23 mouse cellular contexts compared by ENCODE assay signal in genomic region chr15:82822347-82822746, GRCm38 (mm10). TPM values are rescaled to one million over a fixed set of nuclear protein-coding genes. Genes with fewer than 3 reads are reported as not detected.
A peak's percentile ranks its signal among the peaks of the same experiment; 100 is the strongest.
DNase-seq lines count a peak whose midpoint lies in the region; ATAC-seq and TF ChIP-seq lines count a peak whose summit lies in the region.
"Had no signal": no experiment of that assay in that cellular context is flagged by ENCODE, and none has a peak within 500 bp of the region (broad histone marks: within the 10 kb centered on the region; RNA-seq: fewer than 3 reads in every experiment).

No protein-coding gene starts in this region.

- no peak for TF ChIP-seq POLR2A in brain, embryonic 14.5 days (IDR thresholded peaks at IDR 0.05; ENCODE audit: borderline replicate concordance, extremely low read depth, insufficient read depth, insufficient read length, poor library complexity, severe bottlenecking)

- H3K27ac ChIP-seq in forebrain, embryonic 14.5 days (ENCODE audit: low read depth, low read length): no peak overlapping the region
- no peak overlapping the region for H3K27ac ChIP-seq in forebrain, embryonic 11.5 days (ENCODE audit: low read depth, low read length)
- no peak overlapping the region for H3K27ac ChIP-seq in midbrain, embryonic 11.5 days (ENCODE audit: low read depth, low read length)
- H3K27ac ChIP-seq in midbrain, embryonic 10.5 days (replicated peaks): no peak overlapping the region
- no peak overlapping the region for H3K27ac ChIP-seq in hindbrain, embryonic 16.5 days (ENCODE audit: low read depth, low read length)
- H3K27ac ChIP-seq: embryonic facial prominence, embryonic 10.5 days; embryonic facial prominence, embryonic 12.5 days had no signal

- H3K4me1 ChIP-seq in forebrain, embryonic 14.5 days (ENCODE audit: control insufficient read depth, insufficient read depth, low read length): no peaks in the 10 kb centered on the region
- H3K4me1 ChIP-seq in forebrain, embryonic 11.5 days (replicated peaks; ENCODE audit: control insufficient read depth, insufficient read depth, low read length): peaks cover 2% of the 10 kb centered on the region; the same call in 1 of the 2 replicates
- no peaks in the 10 kb centered on the region for H3K4me1 ChIP-seq in midbrain, embryonic 11.5 days (ENCODE audit: control insufficient read depth, insufficient read depth, low read length)
- no peaks in the 10 kb centered on the region for H3K4me1 ChIP-seq in midbrain, embryonic 10.5 days
- H3K4me1 ChIP-seq in hindbrain, embryonic 16.5 days (ENCODE audit: control insufficient read depth, insufficient read depth, low read depth, low read length): no peaks in the 10 kb centered on the region

- H3K9ac ChIP-seq in forebrain, embryonic 14.5 days (ENCODE audit: low read length): no peak overlapping the region
- H3K9ac ChIP-seq in forebrain, embryonic 11.5 days (ENCODE audit: low read length): no peak overlapping the region
- no peak overlapping the region for H3K9ac ChIP-seq in midbrain, embryonic 11.5 days (ENCODE audit: low read length)
- no peak overlapping the region for H3K9ac ChIP-seq in hindbrain, embryonic 16.5 days (ENCODE audit: low read depth, low read length)
- H3K9ac ChIP-seq: embryonic facial prominence, embryonic 12.5 days had no signal

- H3K9me3 ChIP-seq in forebrain, embryonic 14.5 days (replicated peaks; ENCODE audit: control insufficient read depth, low read length): no peaks in the 10 kb centered on the region
- H3K9me3 ChIP-seq in forebrain, embryonic 11.5 days (ENCODE audit: control insufficient read depth, low read length): no peaks in the 10 kb centered on the region
- H3K9me3 ChIP-seq in midbrain, embryonic 11.5 days (ENCODE audit: control insufficient read depth, low read length): no peaks in the 10 kb centered on the region
- no peaks in the 10 kb centered on the region for H3K9me3 ChIP-seq in midbrain, embryonic 10.5 days (replicated peaks)
- no peaks in the 10 kb centered on the region for H3K9me3 ChIP-seq in hindbrain, embryonic 16.5 days (ENCODE audit: control insufficient read depth, low read length)
- H3K9me3 ChIP-seq: embryonic facial prominence, embryonic 10.5 days; embryonic facial prominence, embryonic 12.5 days had no signal

- no peak for ATAC-seq in forebrain, embryonic 14.5 days
- ATAC-seq in forebrain, embryonic 11.5 days (replicated peaks; ENCODE audit: low FRiP score): no peak
- peak; percentile 72; the same call in 1 of the 2 replicates for ATAC-seq in frontal cortex, adult (ENCODE audit: low TSS enrichment)
- no peak for ATAC-seq in midbrain, embryonic 11.5 days (ENCODE audit: low FRiP score)
- no peak for ATAC-seq in hindbrain, embryonic 16.5 days
- ATAC-seq: forebrain, embryonic 16.5 days had no signal

- no peaks in the 10 kb centered on the region for H3K27me3 ChIP-seq in forebrain, embryonic 14.5 days (replicated peaks; ENCODE audit: control insufficient read depth, insufficient read depth, low read length)
- no peaks in the 10 kb centered on the region for H3K27me3 ChIP-seq in forebrain, embryonic 11.5 days (ENCODE audit: control insufficient read depth, insufficient read depth, low read length)
- H3K27me3 ChIP-seq in midbrain, embryonic 11.5 days (ENCODE audit: control insufficient read depth, insufficient read depth, low read length): no peaks in the 10 kb centered on the region
- no peaks in the 10 kb centered on the region for H3K27me3 ChIP-seq in midbrain, embryonic 10.5 days (ENCODE audit: low read depth, poor library complexity, severe bottlenecking)
- H3K27me3 ChIP-seq in hindbrain, embryonic 16.5 days (replicated peaks; ENCODE audit: control insufficient read depth, insufficient read depth, low read length): no peaks in the 10 kb centered on the region
- H3K27me3 ChIP-seq: embryonic facial prominence, embryonic 12.5 days had no signal

- peak; percentile 10 for DNase-seq in forebrain, embryonic 14.5 days (ENCODE audit: low spot score)
- no peak for DNase-seq in forebrain, embryonic 11.5 days (ENCODE audit: low spot score)
- DNase-seq in frontal cortex, postnatal 36 days (ENCODE audit: low spot score in 2 of 2): no peak
- peak; percentile 61 for DNase-seq in midbrain, embryonic 11.5 days (ENCODE audit: low spot score, missing footprints)
- DNase-seq in midbrain, embryonic 10.5 days (ENCODE audit: low spot score): no peak
- DNase-seq in brain, embryonic 14.5 days (ENCODE audit: low read depth): peak; percentile 25
- DNase-seq: adrenal gland, adult 2 months; adrenal gland, postnatal 10 days; adrenal gland, postnatal 25 days; cerebellum, adult 11-12 months; cerebellum, adult 2 months; cerebellum, adult 9-10 months; cerebellum, postnatal 10 days; cerebellum, postnatal 25 days had no signal

- 82% methylated on average over 3 of the region's 4 CpGs for WGBS in forebrain, embryonic 14.5 days
- 82% methylated on average over 3 of the region's 4 CpGs for WGBS in forebrain, embryonic 11.5 days
- 81% methylated on average over 3 of the region's 4 CpGs for WGBS in midbrain, embryonic 11.5 days
- 91% methylated on average over 3 of the region's 4 CpGs for WGBS in midbrain, embryonic 10.5 days
- WGBS in hindbrain, embryonic 16.5 days: 70% methylated on average over 3 of the region's 4 CpGs

- H3K36me3 ChIP-seq in forebrain, embryonic 14.5 days (ENCODE audit: control insufficient read depth, insufficient read depth, low read length): 0 out of 2 replicates have a peak, but pooled peaks cover 7% of the 10 kb centered on the region
- no peaks in the 10 kb centered on the region for H3K36me3 ChIP-seq in forebrain, embryonic 11.5 days (ENCODE audit: control insufficient read depth, insufficient read depth, low read length)
- no peaks in the 10 kb centered on the region; the same call in 1 of the 2 replicates for H3K36me3 ChIP-seq in midbrain, embryonic 11.5 days (ENCODE audit: control insufficient read depth, insufficient read depth, low read length)
- peaks cover 66% of the 10 kb centered on the region for H3K36me3 ChIP-seq in midbrain, embryonic 10.5 days
- no peaks in the 10 kb centered on the region for H3K36me3 ChIP-seq in hindbrain, embryonic 16.5 days (ENCODE audit: control insufficient read depth, insufficient read depth, low read length)

- TF ChIP-seq CTCF in brain, embryonic 14.5 days (IDR thresholded peaks at IDR 0.05; ENCODE audit: borderline replicate concordance, extremely low read depth, insufficient read depth, insufficient read length): no peak

- H3K4me2 ChIP-seq in forebrain, embryonic 14.5 days (ENCODE audit: low read length): no peak overlapping the region
- no peak overlapping the region for H3K4me2 ChIP-seq in forebrain, embryonic 11.5 days (ENCODE audit: low read depth, low read length, severe bottlenecking)
- no peak overlapping the region for H3K4me2 ChIP-seq in midbrain, embryonic 11.5 days
- no peak overlapping the region for H3K4me2 ChIP-seq in hindbrain, embryonic 16.5 days (ENCODE audit: low read length)
- H3K4me2 ChIP-seq: embryonic facial prominence, embryonic 12.5 days had no signal

- H3K4me3 ChIP-seq in forebrain, embryonic 14.5 days (ENCODE audit: low read depth, low read length): no peak overlapping the region
- H3K4me3 ChIP-seq in forebrain, embryonic 11.5 days (ENCODE audit: low read depth, low read length): no peak overlapping the region
- no peak overlapping the region for H3K4me3 ChIP-seq in midbrain, embryonic 11.5 days (ENCODE audit: low read depth, low read length)
- no peak overlapping the region for H3K4me3 ChIP-seq in midbrain, embryonic 10.5 days
- no peak overlapping the region for H3K4me3 ChIP-seq in hindbrain, embryonic 16.5 days (ENCODE audit: low read length)
- H3K4me3 ChIP-seq: embryonic facial prominence, embryonic 10.5 days; embryonic facial prominence, embryonic 12.5 days had no signal

RNA-seq across cellular contexts. Expression of gene Cyp2d26, which starts 28.3 kb away (rescaled TPM):
- not detected in 2 replicates for polyA plus RNA-seq in forebrain, embryonic 14.5 days (2014; fragmentation: Nextera tagmentation; extraction: Ambion mirVana)
- polyA plus RNA-seq in forebrain, embryonic 11.5 days (2014; fragmentation: Nextera tagmentation; extraction: Ambion mirVana): not detected in 2 replicates
- not detected in 2 replicates for polyA plus RNA-seq in midbrain, embryonic 11.5 days (2014; fragmentation: Nextera tagmentation; extraction: Ambion mirVana)
- polyA plus RNA-seq in midbrain, embryonic 10.5 days (2016; fragmentation: Nextera tagmentation; extraction: Ambion mirVana): not detected in 2 replicates
- polyA plus RNA-seq in brain, embryonic 14.5 days (2012; rRNA removed): 0.12 and 0.16 TPM in 2 replicates
- polyA plus RNA-seq in hindbrain, embryonic 16.5 days (2015; fragmentation: Nextera tagmentation; extraction: Ambion mirVana): not detected in 2 replicates
- polyA plus RNA-seq: C2C12; embryonic facial prominence, embryonic 10.5 days; embryonic facial prominence, embryonic 12.5 days; embryonic facial prominence, embryonic 14.5 days; forebrain, embryonic 16.5 days had no signal

RNA-seq across cellular contexts. Expression of gene Cyp2d40, which starts 58.4 kb away (rescaled TPM):
- not detected in 2 replicates for polyA plus RNA-seq in forebrain, embryonic 14.5 days (2014; fragmentation: Nextera tagmentation; extraction: Ambion mirVana)
- polyA plus RNA-seq in forebrain, embryonic 11.5 days (2014; fragmentation: Nextera tagmentation; extraction: Ambion mirVana): not detected in 2 replicates
- polyA plus RNA-seq in midbrain, embryonic 11.5 days (2014; fragmentation: Nextera tagmentation; extraction: Ambion mirVana): not detected in 2 replicates
- not detected in 2 replicates for polyA plus RNA-seq in midbrain, embryonic 10.5 days (2016; fragmentation: Nextera tagmentation; extraction: Ambion mirVana)
- 0.05 and 0.16 TPM in 2 replicates for polyA plus RNA-seq in brain, embryonic 14.5 days (2012; rRNA removed)
- polyA plus RNA-seq in hindbrain, embryonic 16.5 days (2015; fragmentation: Nextera tagmentation; extraction: Ambion mirVana): not detected in 2 replicates
- polyA plus RNA-seq: C2C12; cerebellum, adult 2 months; cortical plate, adult 2 months; embryonic facial prominence, embryonic 10.5 days; embryonic facial prominence, embryonic 12.5 days; embryonic facial prominence, embryonic 14.5 days; forebrain, embryonic 16.5 days; frontal cortex, adult 2 months had no signal

Comparison
In these comparisons a context has a peak if more than half of its experiments do, and no peak if none do; other contexts are left out.
1. DNase-seq: peak in forebrain, embryonic 14.5 days (single experiment), midbrain, embryonic 11.5 days (single experiment) and brain, embryonic 14.5 days (single experiment); none in forebrain, embryonic 11.5 days (single experiment), frontal cortex, postnatal 36 days (0 of 2) and midbrain, embryonic 10.5 days (single experiment).